Mouse (Mus musculus): ENCODE measurements around the gene Cyp4f17. TPM values are rescaled to one million over a fixed set of nuclear protein-coding genes. Genes with fewer than 3 reads are reported as not detected.
A peak's percentile ranks its signal among the peaks of the same experiment; 100 is the strongest.
"Not testable (repeated sequence)": the region's sequence is repeated elsewhere in the genome, so short reads cannot be mapped to it uniquely, and the experiment has no call there.

Gene Cyp4f17
- total RNA-seq (2021) = 1 to 10 TPM; 4.2 to 4.9 TPM

DNA sequence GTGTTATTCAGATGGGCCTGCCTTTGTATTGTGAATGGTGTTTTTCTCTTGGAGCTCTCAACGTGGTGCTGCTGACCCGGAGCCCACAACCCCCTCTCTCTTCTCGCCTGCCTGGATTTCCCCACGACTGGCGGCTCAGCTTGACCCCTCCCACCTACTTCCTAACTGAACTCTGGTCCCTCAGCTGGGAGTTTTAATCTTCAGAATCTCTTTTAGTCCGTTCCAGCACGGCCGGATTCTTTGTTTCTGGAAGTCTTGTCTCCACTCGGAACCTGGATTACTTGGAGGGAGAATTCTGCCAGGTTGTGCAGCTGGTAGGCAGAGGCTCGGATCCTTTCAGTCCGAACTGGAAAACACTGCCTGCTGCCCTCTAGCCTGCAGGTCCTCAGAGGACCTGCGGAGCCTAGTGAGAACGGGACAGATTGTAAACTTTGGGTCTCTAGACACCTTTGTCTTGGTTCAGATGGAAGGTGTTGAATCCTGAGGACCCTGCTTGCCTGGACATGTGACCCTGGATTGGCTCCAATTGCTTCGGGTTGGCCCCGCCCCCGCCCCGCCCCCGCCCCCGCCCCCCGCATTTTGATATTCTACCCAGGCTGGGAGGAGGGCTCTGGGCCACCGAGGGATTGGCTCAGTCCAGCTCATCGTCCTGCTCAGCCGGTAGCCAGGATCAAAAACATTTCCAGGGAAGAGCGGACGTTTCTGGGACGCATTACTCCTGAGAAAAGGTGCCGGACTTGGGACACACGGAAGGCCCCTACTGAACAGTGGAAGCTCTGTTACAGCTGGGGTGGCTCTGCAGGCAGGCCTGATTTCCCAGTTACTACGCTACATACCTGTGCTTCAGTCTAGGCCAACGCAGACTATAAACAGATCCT, at the start of gene Cyp4f17:
TSS of gene Cyp4f17 (plus strand) at position 200 of the 878 bp plus-strand sequence.
- DNase-seq = peak; percentile 41
- intact Hi-C loops (cut with DNase I) = no loop called here

DNA sequence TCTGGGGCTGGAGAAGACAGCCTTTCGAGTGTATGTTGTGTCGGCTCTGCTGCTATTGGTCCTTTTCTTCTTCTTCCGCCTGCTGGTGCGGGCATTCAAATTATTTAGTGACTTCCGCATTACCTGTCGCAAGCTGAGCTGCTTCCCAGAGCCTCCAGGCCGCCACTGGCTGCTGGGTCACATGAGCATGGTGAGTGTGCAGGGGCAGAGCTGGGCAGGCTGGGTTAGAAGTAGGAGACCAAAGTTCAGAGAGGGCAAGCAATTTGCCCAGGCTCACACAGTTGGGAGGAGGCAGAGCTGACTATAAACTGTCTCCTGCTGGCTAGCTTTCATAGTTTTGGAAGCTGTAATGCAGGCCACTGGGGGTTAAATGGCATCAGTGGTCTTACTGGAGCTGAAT, 37.4 kb upstream of the Cyp4f17 start:
- intact Hi-C loops (cut with DNase I) = no loop called here
- DNase-seq = no peak

DNA sequence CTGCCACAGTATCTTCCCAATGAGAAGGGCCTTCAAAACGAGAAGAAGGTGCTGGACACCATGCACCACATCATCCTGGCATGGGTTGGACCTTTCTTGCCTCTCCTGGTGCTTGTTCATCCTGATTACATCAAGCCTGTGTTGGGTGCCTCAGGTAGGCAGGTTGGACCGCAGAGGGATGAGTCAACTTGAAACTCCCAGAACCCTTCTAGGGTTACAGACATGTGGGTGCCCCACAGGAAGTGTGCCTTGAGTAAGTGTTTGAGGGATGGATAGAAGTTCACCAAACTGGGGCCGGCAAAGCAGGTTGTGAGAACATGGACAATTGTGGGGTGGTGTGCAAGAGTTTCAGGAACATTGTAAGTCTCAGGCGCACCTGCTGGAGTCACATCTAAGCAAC, 35.1 kb upstream of the Cyp4f17 start:
- no peak for DNase-seq
- intact Hi-C loops (cut with DNase I) = no loop called here

DNA sequence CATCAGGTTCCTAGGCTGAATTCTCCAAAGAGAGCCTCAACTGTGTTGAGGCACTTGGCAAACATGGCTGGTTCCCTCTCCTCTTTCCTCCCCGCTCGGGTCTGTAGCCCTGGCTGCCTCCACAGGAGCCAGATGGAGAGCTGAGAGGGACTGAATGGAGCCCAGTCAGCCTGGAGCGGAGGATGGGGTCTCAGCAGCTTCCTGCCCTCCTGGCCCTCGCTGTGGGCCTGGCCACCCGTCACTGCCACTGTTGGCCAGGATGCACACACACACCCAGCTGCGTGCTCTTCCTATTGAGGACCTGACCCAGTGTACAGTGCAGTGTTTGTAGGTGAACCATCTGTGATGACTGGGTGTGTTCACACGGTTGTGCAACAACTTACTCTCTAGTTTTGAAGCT, 33.7 kb upstream of the Cyp4f17 start:
- peak; percentile 15 for DNase-seq

DNA sequence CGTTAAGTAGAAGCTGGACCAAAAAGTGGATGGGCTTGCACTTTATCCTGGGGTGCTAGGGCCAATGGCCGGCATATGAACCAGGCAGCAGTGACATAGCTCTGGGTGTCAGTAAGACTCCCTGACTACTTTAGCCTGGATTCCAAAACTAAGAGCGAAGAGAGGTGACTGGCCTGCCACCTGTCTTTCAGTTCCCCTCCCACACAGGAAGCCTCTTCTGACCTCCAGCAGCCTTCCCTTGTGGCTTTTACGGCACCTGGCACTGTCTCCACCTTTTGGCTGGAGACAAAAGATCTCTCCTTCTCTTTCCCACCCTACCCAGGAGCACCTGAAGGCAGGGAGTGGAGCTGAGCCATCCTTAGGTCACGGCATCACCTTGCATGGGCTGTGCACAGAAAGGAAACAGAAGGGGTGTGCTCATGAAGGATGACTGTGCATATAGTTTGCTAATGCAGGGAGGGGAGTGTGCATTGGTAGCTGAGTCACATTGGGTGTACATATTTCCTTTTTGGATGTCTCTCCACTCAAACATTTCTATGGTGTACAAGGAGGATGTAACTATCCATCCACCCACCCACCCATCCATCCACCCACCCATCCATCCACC, 30.8 kb upstream of the Cyp4f17 start:
- intact Hi-C loops (cut with DNase I) = no loop called here
- no peak for DNase-seq

More for the DNA sequence above, 33.7 kb upstream of the Cyp4f17 start:
- intact Hi-C loops (cut with DNase I) = no loop called here

DNA sequence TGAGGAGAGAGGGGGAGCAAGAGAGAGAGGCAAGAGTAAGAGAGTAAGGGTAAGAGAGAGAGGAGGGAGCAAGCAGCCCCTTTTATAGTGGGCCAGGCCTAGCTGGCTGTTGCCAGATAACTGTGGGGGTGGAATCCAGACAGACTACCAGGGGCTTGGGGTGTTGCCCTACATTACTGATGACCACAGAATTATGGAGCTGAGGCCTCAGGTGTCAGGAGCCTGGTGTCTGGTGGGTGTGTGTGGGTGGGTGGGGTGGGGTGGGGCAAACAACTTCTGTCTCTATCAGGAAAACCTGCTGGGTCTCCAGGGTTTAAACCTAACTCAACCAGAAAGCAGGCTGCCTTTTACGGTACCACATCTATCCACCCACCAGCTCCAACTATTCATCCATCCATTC, 28.6 kb upstream of the Cyp4f17 start:
- DNase-seq = no peak
- intact Hi-C loops (cut with DNase I) = no loop called here

DNA sequence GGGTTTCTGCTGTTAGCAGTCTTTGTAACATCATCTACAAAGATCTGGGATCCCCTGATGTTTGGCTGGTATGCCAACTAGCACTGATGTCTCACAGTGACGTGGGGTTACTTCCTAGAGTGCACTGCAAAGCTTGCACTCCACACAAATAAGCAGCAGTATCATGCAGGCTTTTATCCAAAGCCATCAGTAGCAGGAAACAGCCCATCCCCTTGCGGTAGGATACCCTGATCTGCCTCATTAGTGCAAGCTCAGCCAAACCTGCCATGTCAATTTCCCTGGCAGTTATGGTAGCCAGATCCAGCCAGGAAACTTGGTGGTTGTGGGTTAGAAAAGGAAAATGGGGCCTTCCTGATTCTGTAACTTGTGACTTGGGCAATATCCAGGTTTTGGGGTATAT, 27.1 kb upstream of the Cyp4f17 start:
- intact Hi-C loops (cut with DNase I) = no loop called here
- no peak for DNase-seq

DNA sequence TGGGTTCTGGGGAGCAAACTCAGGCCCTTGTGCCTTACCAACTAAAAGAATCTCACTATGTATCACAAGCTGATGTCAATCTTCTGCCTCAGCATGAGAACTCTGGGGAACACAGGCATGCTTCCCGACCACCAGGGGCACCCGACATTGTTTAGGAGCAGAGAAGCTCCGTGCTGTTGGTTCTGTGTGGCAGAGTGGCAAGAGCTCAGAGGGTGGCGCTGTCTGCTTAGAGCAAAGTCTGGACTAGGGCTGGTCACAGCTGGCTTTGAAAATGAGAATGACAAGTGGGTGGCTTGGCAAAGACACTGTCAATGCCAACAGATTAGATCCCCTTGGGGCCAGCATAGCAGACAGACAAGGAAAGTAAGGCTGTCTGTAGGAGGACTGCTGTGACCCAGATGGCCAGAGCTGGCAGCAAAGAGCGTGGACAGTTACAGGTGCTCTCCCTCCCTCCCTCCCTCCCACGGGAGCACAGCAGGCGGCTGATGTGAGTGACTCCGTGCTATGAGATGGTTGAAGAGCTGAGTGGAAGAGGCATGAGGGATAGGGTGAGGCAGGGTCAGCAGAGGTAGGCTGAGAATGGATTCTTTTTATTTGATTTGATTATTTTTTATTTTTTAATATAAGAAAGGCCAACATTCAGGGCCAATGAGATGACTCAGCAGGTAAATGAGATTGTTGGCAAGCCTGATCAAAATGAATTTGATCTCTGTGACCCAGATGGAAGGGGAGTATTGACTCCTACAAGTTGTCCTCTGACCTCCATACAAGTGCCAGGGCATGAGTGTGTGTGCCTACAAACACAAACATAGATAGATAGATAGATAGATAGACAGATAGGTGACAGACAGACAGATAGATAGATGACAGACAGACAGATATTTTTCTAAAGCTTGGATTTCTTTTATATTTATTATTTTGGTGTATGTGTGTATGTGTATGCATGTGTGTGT, 26.0 kb upstream of the Cyp4f17 start:
- intact Hi-C loops (cut with DNase I) = no loop called here
- peak; percentile 48 for DNase-seq

DNA sequence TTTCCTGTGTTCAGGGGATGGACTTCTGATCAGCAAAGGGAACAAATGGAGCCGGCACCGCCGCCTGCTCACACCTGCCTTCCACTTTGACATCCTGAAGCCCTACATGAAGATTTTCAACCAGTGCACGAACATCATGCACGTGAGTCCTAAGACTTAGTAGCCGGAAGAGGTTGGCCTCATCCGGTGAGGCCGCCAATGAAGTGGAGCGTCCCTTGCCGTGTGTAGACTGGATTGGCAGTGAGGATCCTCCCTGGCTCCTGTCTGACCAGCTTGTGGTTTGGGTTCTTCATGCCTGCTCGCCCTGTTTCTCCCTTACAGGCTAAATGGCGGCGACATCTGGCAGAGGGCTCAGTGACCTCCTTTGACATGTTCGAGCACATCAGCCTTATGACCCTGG, 24.1 kb upstream of the Cyp4f17 start:
- intact Hi-C loops (cut with DNase I) = no loop called here
- DNase-seq = no peak

DNA sequence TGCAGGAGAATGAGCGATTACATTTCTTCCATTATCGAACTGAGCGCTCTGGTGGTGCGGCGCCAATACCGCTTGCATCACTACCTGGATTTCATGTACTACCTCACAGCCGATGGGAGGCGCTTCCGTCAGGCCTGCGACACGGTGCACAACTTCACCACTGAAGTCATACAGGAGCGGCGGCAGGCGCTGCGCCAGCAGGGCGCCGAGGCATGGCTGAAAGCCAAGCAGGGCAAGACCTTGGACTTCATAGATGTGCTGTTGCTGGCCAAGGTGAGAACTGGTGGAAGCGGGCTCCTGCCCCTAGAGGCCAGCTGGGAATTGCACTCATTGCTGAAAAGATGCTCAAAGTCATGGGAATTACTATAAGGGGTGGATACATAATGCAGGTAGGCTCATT, 22.6 kb upstream of the Cyp4f17 start:
- intact Hi-C loops (cut with DNase I) = no loop called here
- peak; percentile 84 for DNase-seq

DNA sequence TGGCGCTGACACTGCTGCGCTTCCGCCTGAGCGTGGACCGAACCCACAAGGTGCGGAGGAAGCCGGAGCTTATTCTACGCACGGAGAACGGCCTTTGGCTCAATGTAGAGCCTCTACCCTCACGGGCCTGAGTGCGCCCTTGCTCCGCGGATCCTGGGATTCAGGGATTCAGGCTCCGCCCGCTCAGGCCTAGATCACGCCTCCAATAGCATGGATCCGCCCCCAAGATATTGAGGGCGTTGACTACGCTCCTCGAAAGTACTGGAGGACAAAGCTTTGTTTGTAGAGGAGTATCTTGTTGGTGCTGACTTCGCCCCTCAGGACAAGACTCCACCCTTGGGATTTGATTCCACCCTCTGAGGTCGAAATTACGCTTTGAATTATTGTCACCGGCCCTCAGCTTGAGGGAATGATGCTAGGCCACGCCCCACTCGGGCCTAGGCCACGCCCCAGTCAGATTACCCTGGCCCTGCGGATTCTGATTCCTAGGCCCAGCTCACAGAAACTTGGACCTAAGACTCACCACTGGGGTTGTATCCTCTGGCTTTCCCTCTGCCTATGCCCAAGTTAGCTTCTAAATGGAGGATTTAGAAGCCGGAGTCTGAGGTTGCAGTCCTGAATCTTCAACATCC, 13.4 kb upstream of the Cyp4f17 start:
- no peak for DNase-seq
- intact Hi-C loops (cut with DNase I) = loop anchor here (5.0 kb wide), 1 partner anchor 145 kb away; no protein-coding TSS in a partner anchor

DNA sequence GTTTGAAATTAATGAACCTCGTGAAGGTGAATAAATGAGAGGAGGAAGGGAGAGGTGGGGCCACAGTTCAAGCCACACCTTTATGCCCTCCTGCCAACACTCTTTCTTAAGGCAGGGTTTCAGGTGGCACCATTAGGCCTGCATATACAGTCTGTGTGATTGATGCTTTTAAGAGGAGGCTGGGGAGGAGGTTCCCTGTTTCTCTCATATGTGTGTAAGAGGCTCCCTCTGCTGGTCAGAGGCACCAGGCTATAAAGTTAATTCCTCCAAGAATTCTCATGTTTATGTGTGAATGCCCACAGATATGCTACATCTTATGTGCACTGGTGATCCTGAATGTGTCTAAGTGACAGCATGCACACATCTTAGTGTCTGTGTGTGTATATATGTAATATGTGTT, 11.2 kb upstream of the Cyp4f17 start:
- intact Hi-C loops (cut with DNase I) = loop anchor here (5.0 kb wide), 1 partner anchor 147 kb away; no protein-coding TSS in a partner anchor

DNA sequence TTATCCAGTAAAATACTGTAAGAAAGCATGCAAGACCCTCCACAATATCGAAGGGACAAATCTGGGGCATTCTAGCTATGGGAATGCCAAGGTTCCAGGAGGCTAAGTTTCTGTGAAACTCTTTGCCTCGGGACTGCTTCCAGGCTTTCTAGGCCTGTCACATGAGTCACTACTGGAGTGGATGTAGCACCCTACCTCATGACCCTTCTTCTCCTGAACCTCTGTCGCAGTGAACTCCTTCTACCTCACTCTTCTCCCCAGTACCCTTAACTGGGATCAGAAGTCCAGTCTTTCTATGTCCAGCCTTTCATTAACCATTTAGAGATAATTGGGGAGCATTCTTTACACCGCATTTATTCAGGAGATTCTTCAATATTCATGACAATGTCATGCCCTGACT, 5.3 kb upstream of the Cyp4f17 start:
- intact Hi-C loops (cut with DNase I); DNase-seq: not testable (repeated sequence)

More for the DNA sequence above, 11.2 kb upstream of the Cyp4f17 start:
- DNase-seq = peak; percentile 66

DNA sequence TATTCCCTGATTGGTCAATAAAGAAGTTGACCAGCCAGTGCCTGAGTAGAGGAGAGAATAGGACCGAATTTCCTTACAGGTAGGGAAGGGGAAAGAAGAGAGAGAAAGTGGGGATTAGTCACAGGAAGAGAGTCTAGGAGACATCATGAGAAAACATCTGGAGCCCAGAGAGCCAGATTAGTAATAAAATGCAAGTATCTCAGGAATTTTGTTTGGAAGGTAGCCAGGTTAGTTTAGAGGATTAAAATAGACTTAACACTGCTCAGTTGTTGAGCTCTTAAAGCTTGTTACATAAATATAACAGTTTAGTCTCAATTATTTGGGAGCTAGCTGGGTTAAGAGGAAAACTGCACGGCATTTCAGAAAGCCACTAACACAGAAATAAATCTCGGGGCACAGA, 4.8 kb upstream of the Cyp4f17 start:
- DNase-seq = no peak
- intact Hi-C loops (cut with DNase I) = no loop called here

DNA sequence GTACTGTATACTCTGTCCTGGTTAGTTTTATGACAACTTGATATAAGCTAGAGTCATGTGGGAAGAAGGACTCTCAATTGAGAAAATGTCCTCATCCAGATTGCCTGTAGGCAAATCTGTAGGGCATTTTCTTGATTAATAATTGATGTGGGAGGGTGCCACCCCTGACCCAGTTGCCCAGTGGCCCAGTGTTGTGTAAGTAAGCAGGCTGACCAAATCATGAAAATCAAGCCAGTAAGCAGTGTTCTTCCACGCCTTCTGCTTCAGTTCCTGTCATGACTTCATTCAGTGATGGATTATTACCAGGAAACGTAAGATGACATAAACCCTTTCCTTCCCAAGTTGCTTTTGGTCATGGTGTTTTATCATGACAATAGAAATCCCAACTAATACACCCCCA, 2.7 kb upstream of the Cyp4f17 start:
- DNase-seq = no peak
- intact Hi-C loops (cut with DNase I) = no loop called here

DNA sequence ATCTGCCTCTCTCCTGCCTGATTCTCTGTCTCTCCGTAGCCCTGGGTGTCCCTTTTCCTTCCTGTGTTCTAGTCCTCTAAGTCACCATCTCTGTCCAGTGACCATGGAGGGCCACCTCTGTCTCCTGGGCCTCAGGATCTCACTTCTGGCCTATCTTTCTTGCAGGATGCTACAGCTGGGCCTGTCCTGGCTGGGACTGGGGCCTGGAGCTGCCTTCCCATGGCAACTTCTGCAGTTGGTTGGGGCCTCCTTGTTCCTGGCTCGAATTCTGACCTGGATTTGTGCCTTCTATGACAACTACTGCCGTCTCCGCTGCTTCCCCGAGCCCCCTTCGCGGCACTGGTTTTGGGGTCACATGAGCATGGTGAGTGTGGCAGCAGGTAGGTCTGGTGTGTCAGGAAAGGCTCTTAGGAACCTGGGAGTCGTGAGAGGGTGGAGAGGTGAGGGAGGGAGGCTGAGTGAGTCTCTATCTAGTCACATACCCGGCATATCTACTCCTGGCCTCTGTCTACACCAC, 937 bp downstream of the Cyp4f17 start:
- no peak for DNase-seq
- intact Hi-C loops (cut with DNase I) = no loop called here

DNA sequence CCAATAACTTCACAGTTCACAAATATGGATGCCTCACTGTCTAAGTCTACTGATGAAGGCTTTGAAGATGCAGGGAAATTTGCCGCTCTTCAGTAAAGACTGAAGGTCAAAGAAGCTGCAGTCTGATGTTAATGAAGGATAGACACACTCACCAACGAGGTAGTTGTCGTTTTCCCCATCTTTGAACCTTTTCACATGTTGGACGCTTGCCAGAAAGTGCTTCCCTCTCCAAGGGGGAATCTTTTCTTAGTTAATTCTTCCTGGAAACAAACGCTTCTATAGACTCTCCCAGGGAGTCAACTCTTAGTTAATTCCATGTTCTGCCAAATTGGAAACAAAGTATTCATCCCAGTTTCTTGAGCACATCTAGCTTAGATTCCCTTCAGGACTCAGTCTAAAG, 10.3 kb downstream of the Cyp4f17 start:
- intact Hi-C loops (cut with DNase I) = no loop called here
- no peak for DNase-seq

DNA sequence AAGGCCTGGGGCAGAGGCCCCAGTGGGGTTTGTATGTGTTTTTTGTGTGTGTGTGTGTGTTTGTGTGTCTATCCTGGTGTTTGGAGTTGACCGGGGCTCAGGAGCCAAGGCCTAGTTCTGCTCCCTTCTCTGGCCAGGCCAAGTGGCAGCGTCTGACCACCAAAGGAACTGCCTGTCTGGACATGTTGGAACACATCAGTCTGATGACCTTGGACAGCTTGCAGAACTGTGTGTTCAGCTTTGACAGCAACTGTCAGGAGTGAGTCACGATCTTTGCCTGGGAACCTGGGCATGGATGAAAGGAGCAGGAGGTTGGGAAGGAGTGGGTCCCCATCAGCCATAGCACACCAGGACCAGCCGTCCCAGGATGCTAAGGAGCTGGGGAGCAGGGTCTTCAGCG, 16.1 kb downstream of the Cyp4f17 start:
- DNase-seq = no peak
- intact Hi-C loops (cut with DNase I) = no loop called here

DNA sequence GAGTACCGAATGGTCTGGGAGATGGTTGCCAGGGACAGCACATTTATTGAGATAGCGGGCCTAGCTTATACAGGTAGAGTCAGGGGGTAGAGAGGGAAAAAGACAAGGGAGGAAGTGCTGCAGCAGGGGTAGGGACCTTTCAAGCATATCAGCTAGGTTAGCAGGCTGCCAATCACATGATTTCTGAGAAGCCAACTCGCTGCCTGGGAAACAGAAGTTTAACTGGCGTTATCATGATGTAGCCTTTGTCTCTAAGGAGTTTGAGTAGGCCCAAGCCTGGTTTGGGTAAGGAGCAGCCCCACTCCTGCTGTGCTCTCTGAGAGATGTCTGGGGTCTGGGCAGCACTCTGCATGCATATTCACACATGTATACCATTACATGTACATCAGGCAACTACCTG, 16.5 kb downstream of the Cyp4f17 start:
- intact Hi-C loops (cut with DNase I) = no loop called here
- DNase-seq = no peak

DNA sequence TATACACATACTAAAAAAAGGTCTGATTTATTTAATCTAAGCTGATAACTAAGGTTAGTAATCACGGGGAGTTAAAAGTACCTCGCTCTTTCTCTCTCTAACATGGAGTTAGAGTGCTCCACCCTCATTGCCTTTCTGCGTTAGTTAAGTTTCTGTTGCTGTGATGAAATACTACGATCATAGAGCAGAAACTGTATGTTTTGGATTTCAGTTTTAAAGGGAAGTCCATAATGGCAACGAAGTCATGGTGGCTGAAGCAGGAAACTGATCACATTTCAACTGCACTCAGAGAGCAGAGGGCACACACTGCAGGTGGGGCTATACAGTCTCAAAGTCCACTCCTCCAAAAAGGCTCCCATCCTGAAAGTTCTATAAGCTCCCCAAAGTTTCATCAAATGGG, 17.0 kb downstream of the Cyp4f17 start:
- intact Hi-C loops (cut with DNase I) = no loop called here
- no peak for DNase-seq
